Mouse (Mus musculus) lung, postnatal 25 days (tissue): ENCODE data around the gene Gsk3b.
"Not testable (repeated sequence)": the region's sequence is repeated elsewhere in the genome, so short reads cannot be mapped to it uniquely, and the experiment has no call there.

Experiments used
- DNase-seq: peaks from one replicate; pipeline ENCODE4 v3.0.0; 2022; ENCODE audit warnings: low spot score

Gene Gsk3b

GRCm38 (mm10) chr16:38189952-38190351 lies 101.2 kb downstream of the Gsk3b start:
- DNase-seq, result no peak

- DNase-seq, result no peak
These were observed 101.7 kb downstream of the Gsk3b start for GRCm38 (mm10) chr16:38190531-38190930.

GRCm38 (mm10) chr16:38191460-38191859 lies 102.7 kb downstream of the Gsk3b start:
- DNase-seq, result no peak

- DNase-seq, result no peak
These were observed 103.8 kb downstream of the Gsk3b start for GRCm38 (mm10) chr16:38192640-38193039.

GRCm38 (mm10) chr16:38197299-38197698 lies 108.5 kb downstream of the Gsk3b start:
- peak; percentile 78 for DNase-seq

- DNase-seq, result no peak
These were observed 116.5 kb downstream of the Gsk3b start for GRCm38 (mm10) chr16:38205272-38205671.

GRCm38 (mm10) chr16:38222491-38222890 lies 133.7 kb downstream of the Gsk3b start:
- DNase-seq, result not testable (repeated sequence)

GRCm38 (mm10) chr16:38236936-38237585 lies 148.3 kb downstream of the Gsk3b start:
- no peak for DNase-seq

- peak; percentile 70 for DNase-seq
These were observed 150.9 kb downstream of the Gsk3b start for GRCm38 (mm10) chr16:38239729-38240128.

- DNase-seq, result no peak
These were observed 151.4 kb downstream of the Gsk3b start for GRCm38 (mm10) chr16:38240167-38240566.

- DNase-seq, result no peak
These were observed 155.3 kb downstream of the Gsk3b start for GRCm38 (mm10) chr16:38244111-38244510.

GRCm38 (mm10) chr16:38245379-38245778 lies 156.6 kb downstream of the Gsk3b start:
- no peak for DNase-seq

- no peak for DNase-seq
These were observed 157.2 kb downstream of the Gsk3b start for GRCm38 (mm10) chr16:38245849-38246585.

GRCm38 (mm10) chr16:38248331-38248961 lies 159.6 kb downstream of the Gsk3b start:
- no peak for DNase-seq

- no peak for DNase-seq
These were observed 161.7 kb downstream of the Gsk3b start for GRCm38 (mm10) chr16:38250467-38250866.

- DNase-seq, result peak; percentile 21
These were observed 165.2 kb downstream of the Gsk3b start for GRCm38 (mm10) chr16:38254001-38254400.

GRCm38 (mm10) chr16:38255107-38255506 lies 166.3 kb downstream of the Gsk3b start:
- no peak for DNase-seq

- no peak for DNase-seq
These were observed 167.1 kb downstream of the Gsk3b start for GRCm38 (mm10) chr16:38255927-38256326.

- no peak for DNase-seq
These were observed 182.8 kb downstream of the Gsk3b start for GRCm38 (mm10) chr16:38271601-38272000.

- DNase-seq, result no peak
These were observed 183.7 kb downstream of the Gsk3b start for GRCm38 (mm10) chr16:38272483-38272882.

GRCm38 (mm10) chr16:38274737-38275136 lies 185.9 kb downstream of the Gsk3b start:
- no peak for DNase-seq

- DNase-seq, result no peak
These were observed 191.0 kb downstream of the Gsk3b start for GRCm38 (mm10) chr16:38279794-38280193.

- DNase-seq, result no peak
These were observed 192.2 kb downstream of the Gsk3b start for GRCm38 (mm10) chr16:38280951-38281350.
